Mouse (Mus musculus) gastrocnemius, adult 18-20 months (tissue): ENCODE results near the gene Nos3. TPM values are rescaled to one million over a fixed set of nuclear protein-coding genes. Genes with fewer than 3 reads are reported as not detected.

Source experiments
- DNase-seq: peaks from one replicate; pipeline ENCODE4 v3.0.0; 2021; ENCODE audit warnings: low spot score
- total RNA-seq, 2 experiments: library from RNA; stranded (reverse); gene quantifications; 2 replicates each; pipeline ENCODE4 v1.2.3; 2021

Nos3 gene
- total RNA-seq, 2 experiments from 2014 or later, result 4.3 to 8.1 TPM

GRCm38 (mm10) chr5:24399686-24400085 lies 35.1 kb downstream of the Nos3 start:
- no peak for DNase-seq

DNA sequence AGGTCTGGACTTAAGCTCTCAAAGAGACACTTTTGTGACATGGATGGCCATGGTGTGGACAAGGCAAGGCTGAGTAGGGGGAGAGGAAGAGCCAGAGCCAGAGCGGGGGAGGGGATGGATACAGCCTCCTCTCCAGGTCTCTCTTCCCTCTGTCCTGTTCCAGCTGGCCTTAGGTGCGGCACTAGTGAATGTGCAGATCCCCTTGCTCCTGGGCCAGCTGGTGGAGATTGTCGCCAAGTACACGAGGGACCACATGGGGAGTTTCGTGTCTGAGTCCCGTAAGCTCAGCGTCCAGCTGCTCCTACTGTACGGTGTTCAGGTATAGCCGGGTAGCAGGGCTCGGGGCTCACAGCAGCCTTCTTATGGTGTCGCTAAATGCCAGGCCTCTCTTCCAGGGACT lies 35.8 kb downstream of the Nos3 start:
- no peak for DNase-seq

DNA sequence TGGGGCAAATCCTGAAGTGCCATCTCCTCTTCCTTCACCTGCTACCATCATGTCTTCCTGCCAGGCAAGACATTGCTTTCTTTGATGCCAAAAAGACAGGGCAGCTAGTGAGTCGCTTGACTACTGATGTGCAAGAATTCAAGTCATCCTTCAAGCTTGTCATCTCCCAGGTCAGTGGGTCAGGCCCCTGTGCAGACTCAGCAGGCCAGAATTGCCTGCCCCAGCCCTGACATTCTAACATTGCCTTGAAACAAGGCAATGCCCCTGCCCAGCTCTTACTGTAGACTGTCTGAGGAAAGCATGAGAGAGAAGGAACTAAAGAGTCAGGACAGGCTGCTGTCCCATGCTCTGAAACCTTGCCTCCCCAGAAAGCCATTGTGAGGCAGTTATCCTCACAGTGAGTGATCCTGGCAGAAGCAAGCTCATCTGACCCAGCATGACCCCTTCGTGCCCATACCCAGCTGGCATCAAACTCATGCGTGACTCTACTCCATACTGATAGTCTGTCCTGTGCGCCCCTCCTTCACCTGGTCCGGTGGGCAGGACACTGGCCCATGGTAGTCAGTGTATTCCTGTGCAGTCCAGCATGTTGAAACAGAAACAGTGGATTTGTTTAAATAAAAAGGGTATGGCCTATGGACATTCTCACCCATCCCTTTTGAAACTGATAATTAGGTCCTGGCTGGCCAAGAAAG lies 36.4 kb downstream of the Nos3 start:
- DNase-seq, result no peak

DNA sequence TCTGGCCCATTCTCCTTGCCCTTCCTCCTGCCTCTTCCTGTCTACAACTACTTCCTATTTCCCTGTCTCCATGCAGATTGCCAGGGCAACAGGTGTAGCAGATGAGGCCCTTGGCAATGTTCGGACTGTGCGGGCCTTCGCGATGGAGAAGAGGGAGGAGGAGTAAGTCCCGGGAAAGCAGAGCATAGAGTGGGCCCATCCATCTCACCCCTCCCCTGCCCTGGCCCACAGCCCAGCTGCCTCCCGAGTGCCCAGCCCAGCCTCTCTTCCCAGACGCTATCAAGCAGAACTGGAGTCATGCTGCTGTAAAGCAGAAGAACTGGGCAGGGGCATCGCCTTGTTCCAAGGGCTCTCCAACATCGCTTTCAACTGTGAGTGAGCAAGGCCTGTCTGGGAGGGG lies 37.4 kb downstream of the Nos3 start:
- no peak for DNase-seq

- no peak for DNase-seq
These were observed 40.2 kb downstream of the Nos3 start for GRCm38 (mm10) chr5:24404594-24405360.

DNA sequence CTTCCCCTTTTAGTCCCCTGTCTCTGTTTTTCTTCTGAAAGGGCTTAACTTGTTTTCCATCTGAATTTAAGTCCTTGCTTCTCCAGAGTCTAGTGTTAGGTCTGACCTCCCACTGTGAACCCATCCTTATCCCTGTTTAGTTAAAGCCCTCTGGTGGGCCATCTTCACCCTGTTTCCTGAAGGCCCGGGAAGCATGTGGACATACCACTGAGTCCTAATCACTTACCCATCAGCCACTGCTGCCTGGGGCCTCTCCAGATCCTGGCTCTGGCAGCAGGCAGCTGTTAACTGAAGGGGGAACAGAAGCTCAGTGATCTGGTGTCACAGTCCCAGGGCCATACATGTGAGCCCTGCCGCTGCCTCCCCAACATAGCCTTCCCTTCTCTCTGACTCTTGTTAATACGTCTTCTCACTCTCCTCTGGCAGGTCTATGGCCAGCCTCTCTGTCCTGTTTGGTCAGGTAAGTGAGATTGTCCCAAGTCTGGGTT lies 40.8 kb downstream of the Nos3 start:
- DNase-seq, result no peak

DNA sequence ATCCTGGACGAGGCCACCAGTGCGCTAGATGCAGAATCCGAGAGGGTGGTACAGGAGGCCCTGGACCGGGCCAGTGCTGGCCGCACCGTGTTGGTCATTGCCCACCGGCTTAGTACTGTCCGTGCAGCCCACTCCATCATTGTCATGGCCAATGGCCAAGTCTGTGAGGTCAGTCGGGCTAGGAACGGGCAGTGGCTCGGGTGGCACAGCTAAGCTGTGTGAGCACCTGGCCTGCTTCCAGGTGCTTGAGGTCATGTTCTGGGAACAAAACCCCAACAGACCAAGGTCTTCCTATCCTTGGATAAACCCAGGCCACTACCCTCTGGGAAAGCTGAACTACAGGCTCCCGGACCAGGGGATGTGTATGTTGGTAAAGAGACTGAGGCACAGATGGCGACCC lies 44.0 kb downstream of the Nos3 start:
- no peak for DNase-seq

DNA sequence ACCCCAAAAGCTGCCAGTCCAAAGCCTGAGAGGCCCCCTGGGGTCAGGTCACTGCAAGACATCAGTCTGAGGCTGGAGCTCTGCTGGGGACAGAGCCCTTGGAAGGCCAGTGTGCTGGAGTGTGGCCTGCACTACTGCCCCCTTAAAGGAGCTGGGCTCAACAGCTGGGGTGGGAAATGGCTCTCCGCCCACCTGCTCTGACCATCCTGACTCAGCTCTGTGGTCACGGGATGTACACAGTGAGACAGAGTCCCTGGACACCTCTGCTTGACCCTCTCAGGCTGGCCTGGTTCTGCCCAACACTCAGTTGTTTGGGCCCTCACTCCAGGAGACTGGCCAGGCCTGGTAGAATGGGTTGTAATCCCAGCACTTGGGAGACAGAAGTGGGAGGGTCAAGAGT lies 44.9 kb downstream of the Nos3 start:
- no peak for DNase-seq

DNA sequence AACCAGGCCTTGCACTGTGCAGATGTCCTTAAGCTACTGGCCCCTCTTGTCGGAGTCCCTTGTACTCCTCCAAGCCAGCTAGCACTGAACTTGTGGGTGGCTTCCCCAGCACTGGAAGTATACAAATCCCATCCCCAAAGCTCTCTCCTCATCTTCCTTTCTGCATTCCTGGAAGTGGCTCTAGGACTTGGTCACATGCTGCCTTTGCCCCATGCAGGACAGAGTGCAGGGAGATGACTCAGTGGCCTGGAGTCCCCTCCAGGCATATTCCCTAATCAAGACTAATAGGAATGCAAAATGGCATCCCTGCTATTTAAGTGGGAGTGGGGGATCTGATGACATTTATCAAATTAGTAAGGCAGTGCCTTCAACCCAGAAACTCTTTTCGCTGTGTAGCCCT lies 47.5 kb downstream of the Nos3 start:
- no peak for DNase-seq

GRCm38 (mm10) chr5:24413042-24413693 lies 48.6 kb downstream of the Nos3 start, which contains the start of gene Asic3:
Gene Asic3 (plus strand): TSS chr5:24413392.
- no peak for DNase-seq

GRCm38 (mm10) chr5:24413938-24414337 lies 49.3 kb downstream of the Nos3 start:
- DNase-seq, result no peak

- peak; percentile 64 for DNase-seq
These were observed 51.7 kb downstream of the Nos3 start for GRCm38 (mm10) chr5:24416222-24416736.

- no peak for DNase-seq
These were observed 53.0 kb downstream of the Nos3 start for GRCm38 (mm10) chr5:24417587-24417986.

DNA sequence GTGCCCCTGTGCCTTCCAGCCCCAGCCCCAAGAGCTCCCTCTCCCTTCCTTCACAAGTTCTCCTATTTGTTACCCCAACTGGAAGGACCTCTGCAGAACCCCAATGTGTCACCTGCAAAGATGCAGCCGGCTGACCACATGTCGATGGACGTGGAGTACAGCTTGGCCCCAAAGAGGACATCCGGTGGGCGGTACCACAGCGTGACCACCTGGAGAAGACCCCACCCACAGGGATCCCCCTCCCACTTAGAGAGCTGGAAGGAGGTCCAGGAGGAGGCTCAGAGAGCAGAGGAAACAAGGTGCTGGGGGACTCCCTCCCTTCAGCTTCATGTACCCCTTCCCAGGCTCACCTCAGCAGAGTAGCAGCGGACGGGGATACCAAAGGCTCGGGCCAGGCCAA lies 55.8 kb downstream of the Nos3 start:
- DNase-seq, result no peak

DNA sequence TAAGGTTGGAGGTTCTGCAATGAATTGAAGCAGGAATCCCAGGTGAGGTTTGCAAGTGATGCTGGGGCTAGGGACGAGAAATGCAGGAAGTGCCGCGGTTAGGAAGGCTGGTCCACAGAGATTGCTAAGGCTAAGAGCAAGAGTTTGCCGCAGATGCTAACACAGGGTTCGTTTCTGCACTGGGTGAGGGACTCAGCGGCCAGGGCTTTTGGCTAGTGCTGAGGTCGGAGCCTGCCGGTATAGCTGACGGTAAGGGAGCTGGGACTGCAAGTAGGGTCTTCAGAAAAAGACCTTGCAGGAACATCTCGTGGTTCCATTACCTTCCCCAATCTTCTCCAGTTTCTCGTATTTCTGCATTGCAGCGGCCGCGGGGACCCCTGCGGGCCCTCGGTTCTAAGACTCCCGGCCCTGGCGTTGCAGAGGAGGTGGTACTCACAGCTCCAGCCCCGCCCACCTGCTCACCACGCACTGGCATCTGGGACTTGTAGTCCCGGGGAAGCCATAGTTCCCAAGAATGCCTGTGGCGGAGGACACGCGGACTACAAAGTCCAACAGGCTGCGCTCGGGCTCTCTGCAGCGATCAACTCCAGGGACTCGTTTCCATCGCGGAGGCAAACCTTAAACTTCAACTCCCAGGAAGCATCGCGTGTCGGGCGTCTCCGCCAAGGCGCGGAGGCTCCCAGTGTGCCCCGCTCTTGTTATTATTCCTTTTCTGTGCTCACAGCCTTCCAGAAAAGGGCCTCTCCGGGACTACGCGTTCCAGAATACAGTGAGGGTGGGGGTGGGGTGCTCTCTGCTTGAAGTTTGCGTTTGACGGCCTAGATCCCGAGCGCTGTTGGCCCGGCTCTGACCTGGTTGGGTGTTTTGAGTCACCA lies 58.8 kb downstream of the Nos3 start, which contains the start of the genes Cdk5 and Slc4a2:
Cdk5 (minus strand) TSS at position 402 of the 875 bp plus-strand sequence.
Slc4a2 (plus strand) TSS at position 709 of the 875 bp plus-strand sequence.
- peak; percentile 99 for DNase-seq

- no peak for DNase-seq
These were observed 59.6 kb downstream of the Nos3 start for GRCm38 (mm10) chr5:24424004-24424781.

DNA sequence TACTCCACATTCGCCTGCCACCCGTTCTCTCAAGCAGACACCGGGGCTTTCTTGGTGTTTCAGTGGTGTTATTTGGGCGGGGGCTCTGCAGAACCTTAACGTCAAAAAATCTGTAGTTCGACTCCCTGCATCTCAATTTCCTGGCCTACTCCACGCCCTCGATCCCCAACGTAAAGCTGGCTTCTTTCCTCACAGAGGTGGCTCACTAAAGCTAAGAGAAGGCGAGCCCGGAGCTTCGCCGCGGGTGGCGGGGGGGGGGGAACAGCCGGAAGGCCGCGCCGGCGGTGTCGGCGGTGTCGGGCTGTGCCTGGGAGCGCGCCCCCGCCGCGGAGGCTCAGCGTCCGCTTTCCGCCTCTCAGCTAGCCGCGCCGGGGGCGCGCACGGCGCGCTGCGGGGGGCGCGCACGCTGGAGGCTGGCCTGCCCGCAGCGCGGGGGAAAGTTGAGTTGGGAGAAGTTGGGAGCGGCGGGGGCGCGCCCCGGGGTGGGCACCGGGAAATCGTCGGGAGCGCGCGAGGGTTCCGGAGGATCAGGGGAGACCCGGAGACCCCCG lies 60.3 kb downstream of the Nos3 start:
- peak; percentile 75 for DNase-seq

DNA sequence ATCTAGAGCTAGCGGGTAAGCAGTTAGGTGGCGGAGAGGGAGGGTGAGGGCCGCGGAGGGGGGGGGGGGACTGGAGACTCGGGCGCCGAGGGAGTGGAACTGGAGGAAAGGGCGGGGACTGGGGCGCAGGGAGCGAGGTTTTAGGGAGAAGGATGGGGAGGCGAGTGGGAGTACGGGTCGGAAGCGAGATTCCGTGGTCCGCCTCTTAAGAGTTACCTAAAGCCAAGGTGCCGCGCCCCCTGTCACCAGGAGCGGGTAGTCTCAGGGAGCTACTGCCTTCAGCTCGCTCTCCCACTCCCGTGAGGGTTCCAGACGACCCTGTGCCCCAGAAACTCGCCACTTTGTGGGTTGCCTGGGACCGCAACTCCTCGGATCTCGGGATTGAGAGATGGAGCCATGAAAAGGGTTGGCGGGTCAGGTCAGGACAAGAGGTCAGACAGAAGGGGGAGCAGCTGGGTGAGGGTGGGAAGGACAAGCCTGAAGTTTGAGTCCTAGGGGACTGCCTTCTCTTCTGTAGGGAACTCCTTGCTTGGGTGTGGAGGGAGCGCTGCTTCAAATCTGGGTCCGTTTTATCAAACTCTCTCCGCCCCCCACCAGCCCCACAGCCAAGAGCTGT lies 60.9 kb downstream of the Nos3 start:
- no peak for DNase-seq

GRCm38 (mm10) chr5:24426037-24426432 lies 61.4 kb downstream of the Nos3 start:
- no peak for DNase-seq
